Mouse (Mus musculus) left cerebral cortex, postnatal 10 days (tissue): ENCODE measurements at regions not wholly inside any gene's neighbourhood (a gene's known extent, or its start where the extent isn't known, plus 50 kb on each side); places are given as distances from the start of the nearest gene placed in this dataset.
A peak's percentile ranks its signal among the peaks of the same experiment; 100 is the strongest.

ENCODE experiments used
- DNase-seq, 2 experiments: peaks; one replicate each; pipeline ENCODE4 v3.0.0; 2021 to 2022; ENCODE audit warnings: low spot score in 2 of 2, mixed read lengths in 1 of 2; ENCODE audit errors: extremely low spot score in 1 of 2
- intact Hi-C: fragments of 180-260 bp; cut with DNase I; formaldehyde crosslinking; loops from one replicate; pipeline ENCODE4 v1.15.1; 2025

GRCm38 (mm10) chr1:184493811-184494210 is 238.6 kb downstream of the Hlx start:
- intact Hi-C loops: no loop called here
- no peak for DNase-seq

- intact Hi-C loops: no loop called here
Observed at GRCm38 (mm10) chr1:184492115-184492514, 240.3 kb downstream of the Hlx start.

GRCm38 (mm10) chr1:184491252-184491651 is 241.2 kb downstream of the Hlx start:
- intact Hi-C loops: no loop called here

More at GRCm38 (mm10) chr1:184492115-184492514, 240.3 kb downstream of the Hlx start:
- DNase-seq: no peak

GRCm38 (mm10) chr1:184487409-184487808 is 245.0 kb downstream of the Hlx start:
- DNase-seq: no peak
- intact Hi-C loops: no loop called here

More at GRCm38 (mm10) chr1:184491252-184491651, 241.2 kb downstream of the Hlx start:
- no peak for DNase-seq

DNA sequence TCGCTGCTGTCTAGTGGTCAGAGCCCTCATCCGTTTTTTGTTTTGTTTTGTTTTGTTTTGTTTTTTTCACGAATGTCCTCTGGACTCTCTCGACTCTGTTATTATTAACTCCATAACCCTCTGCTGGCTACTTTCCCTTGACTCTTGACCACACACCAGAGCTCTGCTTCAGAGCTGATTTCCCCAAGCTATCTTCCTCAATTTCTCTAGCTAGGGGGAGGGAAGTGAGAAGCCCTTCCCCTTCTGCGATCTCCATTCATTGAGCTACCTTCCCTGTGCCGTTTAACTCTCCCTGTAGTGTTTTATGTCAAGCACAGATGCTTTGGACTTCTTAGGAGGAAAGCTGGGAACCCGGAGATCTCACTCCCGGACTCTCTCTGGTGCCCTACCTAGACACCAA is 247.6 kb downstream of the Hlx start:
- intact Hi-C loops: no loop called here
- DNase-seq: no peak

DNA sequence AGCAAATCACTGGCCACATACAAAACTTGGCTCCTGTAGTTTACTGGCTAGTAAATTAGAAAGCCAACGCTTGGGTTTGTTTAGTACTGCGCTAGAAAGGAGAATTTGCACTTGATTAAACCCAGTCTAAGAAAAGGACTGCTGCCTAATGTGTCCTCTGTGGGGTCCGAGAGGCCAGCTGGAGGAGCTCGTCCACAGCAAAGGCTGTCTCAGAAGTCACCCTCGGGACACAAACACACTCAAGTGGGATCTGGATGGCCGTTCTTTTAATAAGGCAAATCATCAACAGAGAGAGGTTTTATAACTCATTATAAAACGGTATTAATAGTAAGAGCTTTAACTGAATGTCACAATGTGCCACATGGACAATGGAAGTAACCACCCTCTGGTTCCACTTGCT is 249.0 kb downstream of the Hlx start:
- DNase-seq: no peak
- intact Hi-C loops: no loop called here

GRCm38 (mm10) chr1:184482026-184482425 is 250.4 kb downstream of the Hlx start:
- intact Hi-C loops: no loop called here
- no peak for DNase-seq

DNA sequence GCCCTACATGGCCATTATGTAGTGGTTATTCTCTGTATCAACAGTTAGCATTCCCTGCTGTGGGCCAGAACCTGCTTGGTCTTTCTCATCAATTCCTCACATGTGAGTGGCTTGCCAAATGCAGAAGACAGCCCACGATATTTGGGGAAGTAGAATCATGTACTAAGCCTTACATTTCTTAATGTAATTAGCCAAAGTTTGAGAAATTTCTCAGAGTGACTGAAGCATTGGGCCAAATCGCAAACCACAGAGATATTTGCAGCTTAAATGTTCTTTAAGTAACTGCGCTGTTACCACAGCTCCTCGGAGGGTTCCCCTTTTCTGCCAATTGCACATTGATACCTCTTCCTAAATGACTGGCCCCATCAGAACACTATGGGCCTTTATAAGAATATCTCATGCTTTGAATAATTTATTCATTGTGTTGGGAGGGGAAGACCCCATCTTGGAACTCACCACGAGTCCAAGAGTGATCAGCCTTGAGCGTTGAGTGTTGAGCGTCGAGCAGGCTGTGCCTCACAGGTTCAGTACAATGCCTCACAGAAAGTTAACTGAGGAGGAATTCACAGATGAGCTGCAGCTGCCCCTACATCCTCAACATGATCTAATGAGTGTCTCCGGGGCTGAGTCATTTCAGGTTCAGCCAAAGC is 251.7 kb downstream of the Hlx start:
- intact Hi-C loops: no loop called here
- DNase-seq: no peak

DNA sequence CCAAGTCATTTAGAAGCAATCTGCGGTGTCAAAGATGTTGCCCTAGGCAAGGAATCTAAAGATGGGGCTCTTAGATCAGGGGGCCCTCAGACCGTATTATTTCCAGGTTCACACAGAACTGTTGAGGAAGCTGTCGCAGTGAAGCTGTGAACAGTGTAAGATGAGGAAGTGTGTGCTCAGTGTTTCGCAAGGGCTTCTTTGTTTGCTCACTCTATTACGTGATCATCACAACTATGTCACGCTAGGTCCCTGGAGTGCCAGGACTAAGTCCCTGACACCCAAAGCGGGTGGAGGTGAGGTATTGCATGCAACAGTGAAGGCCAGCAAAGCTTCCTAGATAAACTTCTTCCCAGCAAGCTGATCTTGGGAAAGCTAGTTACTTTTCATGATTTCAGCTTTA is 254.4 kb downstream of the Hlx start:
- intact Hi-C loops: no loop called here
- no peak for DNase-seq

DNA sequence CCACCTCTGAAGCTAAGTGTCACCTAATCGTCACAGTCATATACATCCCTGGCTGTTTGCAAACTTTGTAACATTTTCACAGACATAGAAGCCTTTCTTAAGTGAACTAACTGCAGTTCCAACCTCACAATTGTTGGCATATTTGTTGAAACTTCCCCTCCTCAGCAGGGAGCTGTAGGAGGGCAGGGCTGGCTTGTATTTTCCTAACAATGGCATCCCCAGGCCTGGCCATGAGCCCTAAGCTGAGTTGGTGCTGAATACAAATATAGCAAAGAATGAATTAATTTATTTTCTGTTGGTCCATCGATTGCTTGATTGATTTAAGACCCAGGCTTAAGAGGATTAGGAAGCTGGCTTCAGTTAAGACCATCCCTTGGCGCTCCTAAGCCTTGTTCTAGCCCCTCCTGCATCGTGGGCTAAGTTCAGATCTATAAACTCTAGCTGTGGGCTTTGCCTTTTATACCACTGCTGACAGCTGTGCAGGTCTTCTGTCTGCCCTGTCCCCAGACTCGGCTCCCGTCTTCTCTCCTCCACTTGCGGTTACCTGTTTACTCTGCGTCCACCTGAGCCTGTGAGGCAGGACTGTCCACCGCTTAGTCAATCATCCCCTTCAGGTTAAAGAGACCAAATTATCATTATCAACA is 269.8 kb downstream of the Hlx start:
- intact Hi-C loops: no loop called here
- no peak for DNase-seq

- intact Hi-C loops: no loop called here
- DNase-seq: no peak
Observed at GRCm38 (mm10) chr1:184461411-184461810, 271.0 kb downstream of the Hlx start.

GRCm38 (mm10) chr1:184456727-184457126 is 275.7 kb downstream of the Hlx start:
- no peak for DNase-seq
- intact Hi-C loops: no loop called here

DNA sequence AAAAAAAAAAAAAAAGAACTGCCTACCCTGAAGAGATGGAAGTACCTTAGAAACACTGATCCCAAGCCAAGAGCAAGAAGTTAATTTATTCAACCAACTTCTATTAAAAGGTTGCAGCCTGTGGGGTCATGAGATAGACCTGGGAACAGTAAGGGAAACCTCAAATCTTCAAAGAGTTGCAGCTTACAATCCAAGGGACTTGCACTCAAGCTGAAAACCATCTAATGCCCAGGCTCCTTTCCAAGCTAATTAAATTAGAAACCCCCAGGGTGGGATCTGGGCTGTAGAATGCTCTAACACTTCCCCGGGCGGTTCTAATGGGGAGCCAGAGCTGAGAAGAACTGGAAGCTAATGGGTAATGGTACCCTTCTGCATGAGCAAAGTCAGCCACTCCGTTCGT is 278.0 kb downstream of the Hlx start:
- intact Hi-C loops: no loop called here
- no peak for DNase-seq

DNA sequence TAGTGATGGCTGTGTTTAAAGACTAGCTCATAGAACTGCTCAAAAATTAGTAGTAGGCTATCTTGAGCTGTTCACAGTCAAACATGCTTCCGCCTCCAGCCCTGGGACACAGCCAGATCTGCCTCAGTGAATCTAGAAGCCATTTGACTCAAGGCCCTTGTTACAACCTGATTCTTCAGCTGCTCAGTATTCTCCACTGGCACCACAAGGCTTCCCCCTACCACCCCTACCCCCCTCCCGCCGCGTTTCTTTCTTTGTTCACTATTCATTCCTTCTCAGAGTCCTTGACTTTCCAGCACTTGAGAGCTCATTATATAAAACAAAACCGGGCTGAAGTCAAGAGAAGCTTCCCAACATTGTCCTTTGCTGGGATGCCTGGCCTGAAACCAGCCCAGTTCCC is 278.7 kb downstream of the Hlx start:
- DNase-seq: no peak
- intact Hi-C loops: no loop called here

DNA sequence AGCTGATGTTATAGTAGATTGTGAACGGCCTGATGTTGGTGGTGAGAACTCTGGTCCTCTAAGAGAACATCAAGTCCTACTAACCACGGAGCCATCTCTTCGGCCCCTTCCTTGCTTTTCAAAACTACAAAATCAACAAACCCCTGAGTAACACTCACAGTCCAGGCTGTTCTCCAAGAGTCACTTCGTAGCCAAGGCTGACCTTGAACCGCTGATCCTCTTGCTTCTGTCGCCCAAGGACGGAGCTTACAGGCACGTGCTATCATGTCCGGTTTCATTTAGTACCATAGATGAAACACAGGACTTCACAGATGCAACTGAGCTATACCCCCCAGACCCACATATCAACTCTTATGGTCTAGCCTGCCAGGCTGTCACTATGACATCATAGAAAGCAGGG is 279.4 kb downstream of the Hlx start:
- intact Hi-C loops: no loop called here
- no peak for DNase-seq

GRCm38 (mm10) chr1:184451686-184452085 is 280.7 kb downstream of the Hlx start:
- DNase-seq: no peak
- intact Hi-C loops: no loop called here

GRCm38 (mm10) chr1:184449007-184449406 is 283.4 kb downstream of the Hlx start:
- DNase-seq: peak in 1 of 2 experiments; percentile 9
- intact Hi-C loops: loop anchor here (5.0 kb wide), 1 partner anchor 283 kb away; the partner anchor contains the start of gene Hlx

DNA sequence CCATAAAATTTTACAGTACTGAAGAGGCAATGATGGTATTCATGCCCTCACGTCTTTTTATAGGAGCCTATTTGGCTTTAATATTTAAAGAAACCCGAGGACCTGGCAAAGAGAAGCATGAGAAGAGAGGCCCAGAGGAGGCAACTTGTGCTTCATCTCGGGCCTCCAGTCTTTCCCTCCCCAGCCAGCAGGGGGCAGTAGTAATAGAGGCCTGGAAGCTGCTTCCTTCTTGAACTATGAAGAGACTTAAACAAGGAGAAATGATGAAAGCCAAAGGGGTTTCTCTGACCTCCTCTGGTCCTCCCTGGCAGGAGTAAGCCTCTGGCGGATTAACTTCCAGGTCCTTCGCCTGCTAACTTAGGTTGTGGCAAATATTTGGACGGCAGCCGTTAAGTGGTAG is 284.5 kb downstream of the Hlx start:
- DNase-seq: peak; percentile 11 to 71
- intact Hi-C loops: loop anchor here (5.0 kb wide), 1 partner anchor 284 kb away; the partner anchor contains the start of gene Hlx

GRCm38 (mm10) chr1:184447161-184447667 is 285.2 kb downstream of the Hlx start:
- DNase-seq: peak in 1 of 2 experiments; percentile 9
- intact Hi-C loops: loop anchor here (5.0 kb wide), 1 partner anchor 285 kb away; the partner anchor contains the start of gene Hlx

DNA sequence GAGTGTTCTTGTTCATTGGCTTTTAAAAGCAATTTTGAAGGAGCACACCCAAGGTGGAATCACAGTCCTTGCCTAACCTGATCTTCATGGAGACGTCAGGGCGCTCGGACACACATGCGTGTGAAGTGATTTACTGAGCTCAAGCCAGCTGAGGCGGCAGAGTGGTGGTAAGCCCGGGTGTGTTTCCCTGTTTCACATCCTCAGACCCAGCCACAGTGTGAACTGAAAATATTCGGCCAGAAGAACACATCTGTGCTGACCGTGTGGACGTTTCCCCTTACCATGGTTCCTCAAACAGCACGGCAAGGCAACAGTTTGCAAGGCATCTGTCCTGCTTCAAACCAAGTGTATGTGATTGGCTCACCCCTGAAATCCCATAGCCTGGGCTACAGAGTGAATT is 288.2 kb downstream of the Hlx start:
- peak in 1 of 2 experiments; percentile 38 for DNase-seq
- intact Hi-C loops: no loop called here
